Mouse (Mus musculus): ENCODE measurements around the gene Timp2.
"Not testable (repeated sequence)": the region's sequence is repeated elsewhere in the genome, so short reads cannot be mapped to it uniquely, and the experiment has no call there.

Gene Timp2

DNA sequence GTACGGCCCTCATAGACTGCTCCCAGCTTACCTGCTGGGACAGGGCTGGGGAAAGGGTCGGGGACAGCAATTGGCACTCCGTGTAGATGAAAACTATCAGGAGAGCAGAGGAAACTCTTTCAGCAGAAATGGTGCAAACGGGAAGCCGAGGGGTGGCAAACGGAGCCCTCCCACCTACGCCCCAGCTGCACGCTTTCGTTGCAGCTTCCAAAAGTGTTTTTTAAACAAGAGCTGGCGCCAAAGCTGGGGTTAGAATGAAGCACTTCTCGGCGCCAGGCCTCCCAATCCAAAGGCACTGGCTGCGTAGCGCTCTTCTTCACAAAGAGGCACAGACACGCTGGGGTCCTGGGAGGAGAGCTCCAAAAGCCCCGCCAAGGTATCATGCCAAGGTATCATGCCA is 24.8 kb downstream of the Timp2 start:
- no peak for DNase-seq

- DNase-seq: no peak
These were observed 25.2 kb downstream of the Timp2 start for GRCm38 (mm10) chr11:118330361-118330760.

DNA sequence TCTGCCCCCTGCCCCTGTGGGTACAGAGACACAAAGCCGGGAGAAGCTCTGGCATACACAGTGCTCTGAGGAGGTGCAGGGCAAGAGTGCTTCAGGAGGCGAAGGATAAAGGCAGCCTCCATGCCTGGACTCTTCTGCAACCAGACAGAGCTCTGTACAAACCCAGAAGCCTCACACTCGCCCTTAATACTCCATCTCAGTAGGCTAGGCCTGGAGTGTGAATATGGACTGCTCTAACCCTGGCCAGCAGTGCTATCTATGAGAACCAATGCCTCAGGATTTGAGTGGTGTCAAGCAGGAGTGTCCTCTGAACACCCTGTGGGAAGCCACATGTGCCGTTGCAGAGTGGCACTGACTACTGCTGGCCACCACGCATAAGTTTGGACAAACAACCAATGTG is 26.6 kb downstream of the Timp2 start:
- no peak for DNase-seq

DNA sequence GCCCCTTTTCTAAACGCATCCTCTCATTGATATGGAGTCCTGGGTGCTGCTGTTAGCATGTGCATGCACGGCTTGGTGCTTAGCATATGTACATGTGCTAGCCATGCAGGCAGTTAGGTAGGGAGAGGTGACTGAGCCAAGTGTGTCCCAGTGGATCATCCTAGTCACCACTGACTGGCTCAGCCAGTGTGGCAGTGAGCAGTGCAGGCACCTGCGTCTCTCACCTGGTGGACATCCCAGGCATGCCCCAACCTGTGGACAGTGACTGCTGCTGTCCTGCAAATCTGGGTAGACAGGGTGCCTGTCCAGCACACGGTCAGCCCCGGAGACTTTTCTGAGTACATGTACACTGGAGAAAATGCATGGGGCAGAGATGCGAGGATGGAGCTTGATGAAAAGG is 27.0 kb downstream of the Timp2 start:
- no peak for DNase-seq

GRCm38 (mm10) chr11:118326991-118327971 is 28.3 kb downstream of the Timp2 start:
- peak; percentile 53 to 59 for DNase-seq

DNA sequence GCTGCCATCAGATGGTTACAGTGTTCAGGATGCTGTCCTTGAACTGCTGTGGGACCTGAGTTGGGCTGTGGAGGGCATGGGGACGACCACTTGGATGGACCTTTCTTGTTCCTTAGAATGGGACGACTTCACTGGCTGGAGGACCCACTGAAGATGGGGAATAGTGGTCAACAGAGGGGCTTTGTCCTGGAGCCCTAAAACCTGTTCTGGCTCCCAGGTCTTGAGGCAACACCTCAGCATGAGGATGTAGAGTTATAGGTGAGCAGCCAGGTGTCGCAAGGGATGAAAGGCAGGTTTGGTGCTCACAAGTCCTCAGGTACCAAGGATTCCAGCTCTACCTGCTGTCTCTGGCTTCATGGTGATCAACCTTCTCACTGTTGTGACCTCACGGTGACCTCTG is 29.0 kb downstream of the Timp2 start:
- DNase-seq: no peak

DNA sequence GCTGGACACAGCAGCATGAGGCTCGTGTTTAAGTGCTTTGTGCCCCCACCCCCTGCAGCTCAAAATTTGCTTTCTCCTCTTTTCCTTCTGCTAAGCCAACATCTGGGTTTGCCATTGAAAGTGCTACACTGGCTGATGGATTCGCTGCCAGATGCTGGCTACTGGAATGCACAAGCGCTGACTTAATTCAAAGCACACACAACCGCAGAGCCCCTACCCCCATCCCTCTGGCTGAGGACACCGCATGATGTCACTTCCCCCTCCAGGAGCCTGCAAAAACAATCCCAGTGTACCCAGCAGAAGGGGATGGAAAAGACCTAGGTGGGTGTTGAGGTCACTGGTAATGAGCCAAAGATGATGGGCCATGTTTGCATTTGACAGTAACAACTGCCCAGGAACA is 31.0 kb downstream of the Timp2 start:
- DNase-seq: no peak

DNA sequence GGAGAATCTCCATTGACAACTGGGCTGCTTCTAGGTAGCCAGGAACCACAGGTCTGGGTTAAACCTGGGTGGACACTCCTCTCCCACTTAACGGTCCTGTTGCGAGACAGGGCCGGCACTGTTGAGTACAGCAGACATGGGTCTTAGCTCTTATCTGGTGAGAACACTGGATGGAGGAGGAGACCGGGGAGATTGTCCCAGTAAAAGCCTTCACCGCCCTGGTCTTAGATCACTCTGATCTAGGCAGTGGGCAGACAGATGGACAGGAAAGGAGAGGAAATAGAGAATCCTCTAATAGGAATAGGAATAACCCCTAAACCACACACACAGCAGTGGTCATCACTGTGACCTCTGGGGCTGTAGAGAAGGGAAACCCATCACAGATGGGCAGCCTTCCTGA is 31.6 kb downstream of the Timp2 start:
- no peak for DNase-seq

- no peak for DNase-seq
These were observed 32.9 kb downstream of the Timp2 start for GRCm38 (mm10) chr11:118322647-118323046.

- no peak for DNase-seq
These were observed 33.6 kb downstream of the Timp2 start for GRCm38 (mm10) chr11:118321971-118322370.

DNA sequence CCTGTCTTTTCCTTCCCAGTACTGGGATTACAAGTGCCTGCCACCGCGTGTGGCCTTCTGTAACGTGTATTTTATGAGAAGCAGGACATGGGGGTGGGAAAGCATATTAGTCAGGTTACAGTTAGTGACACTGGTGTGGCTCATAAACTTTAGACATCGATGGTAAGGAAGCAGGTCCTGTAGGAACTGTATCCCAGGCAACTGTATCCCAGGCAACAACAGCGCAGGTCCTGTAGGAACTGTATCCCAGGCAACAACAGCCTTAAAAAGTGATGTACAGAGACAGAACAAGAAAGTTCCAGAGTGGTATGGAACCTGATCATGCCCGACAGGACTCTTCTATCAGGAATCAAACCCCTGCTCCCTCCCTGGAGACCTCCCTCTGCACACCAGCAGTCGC is 34.0 kb downstream of the Timp2 start:
- DNase-seq: no peak

DNA sequence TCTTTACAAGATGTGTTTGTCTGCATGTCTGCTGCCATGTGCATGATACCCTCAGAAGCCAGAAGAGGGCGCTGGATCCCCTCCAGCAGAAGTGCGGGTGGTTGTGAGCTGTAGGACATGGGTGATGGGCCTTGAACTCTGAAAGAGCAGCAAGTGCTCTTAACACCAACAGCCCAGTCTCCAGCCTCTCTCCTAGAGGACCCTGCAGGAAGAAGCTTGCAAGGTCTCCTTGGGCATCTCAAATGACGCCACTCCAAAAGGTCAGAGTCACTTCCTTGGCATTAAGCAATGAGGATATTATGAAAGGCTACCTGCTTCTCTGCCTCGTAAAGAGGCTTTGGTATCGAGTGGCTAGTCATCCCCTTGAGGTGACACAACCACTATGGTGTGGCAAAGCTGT is 36.9 kb downstream of the Timp2 start:
- DNase-seq: peak in 1 of 2 experiments; percentile 19

- peak; percentile 62 to 70 for DNase-seq
These were observed 38.4 kb downstream of the Timp2 start for GRCm38 (mm10) chr11:118317129-118317528.

GRCm38 (mm10) chr11:118316231-118316806 is 39.2 kb downstream of the Timp2 start:
- DNase-seq: no peak

DNA sequence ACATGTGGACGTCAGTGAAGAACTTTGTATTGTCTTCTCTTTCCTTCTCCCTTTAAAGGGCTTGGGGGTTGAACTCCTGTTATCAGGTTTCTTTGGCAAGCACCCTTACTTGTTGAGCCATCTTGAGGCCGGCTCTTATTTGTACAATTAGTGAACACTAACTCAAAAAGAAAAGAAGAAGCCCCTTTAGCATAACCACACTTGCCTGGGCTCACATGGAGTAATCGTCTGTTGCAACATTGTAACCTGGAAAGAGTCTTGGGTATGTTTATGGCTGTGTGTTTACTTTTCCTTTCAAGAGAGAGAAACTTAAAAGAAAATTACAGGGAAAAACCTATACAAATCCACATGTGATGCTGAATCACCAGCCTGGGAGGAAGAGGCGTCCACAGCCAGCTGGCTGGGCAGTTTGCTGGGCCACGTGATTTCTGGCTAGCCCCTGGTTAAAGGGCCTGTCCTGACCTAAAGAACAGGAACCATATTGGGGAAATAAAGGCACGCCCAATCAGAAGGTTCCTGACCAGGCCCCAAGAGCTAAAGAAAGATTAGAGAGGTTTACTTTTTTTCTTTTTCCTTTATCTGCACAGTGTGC is 43.3 kb downstream of the Timp2 start:
- no peak for DNase-seq

- DNase-seq: not testable (repeated sequence)
These were observed 47.6 kb downstream of the Timp2 start for GRCm38 (mm10) chr11:118307962-118308361.

- DNase-seq: not testable (repeated sequence)
These were observed 51.6 kb downstream of the Timp2 start for GRCm38 (mm10) chr11:118303959-118304358.

DNA sequence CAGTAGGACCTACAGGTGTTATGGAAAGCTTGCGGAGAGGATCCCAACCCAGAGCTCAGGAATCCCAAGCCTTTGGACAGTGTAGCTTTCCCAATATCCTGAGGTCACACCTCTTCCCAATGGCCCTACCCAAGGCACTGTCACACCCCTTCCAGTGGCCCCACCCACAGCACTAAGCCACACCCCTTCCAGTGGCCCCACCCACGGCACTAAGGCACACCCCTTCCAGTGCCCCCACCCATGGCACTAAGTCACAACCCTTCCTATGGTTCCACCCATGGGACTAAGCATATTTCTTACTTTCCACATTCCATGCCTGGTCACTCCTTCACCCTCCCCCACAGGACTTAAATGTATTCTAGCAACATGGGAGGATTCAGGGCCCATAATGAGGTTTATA is 56.7 kb downstream of the Timp2 start:
- DNase-seq: no peak

DNA sequence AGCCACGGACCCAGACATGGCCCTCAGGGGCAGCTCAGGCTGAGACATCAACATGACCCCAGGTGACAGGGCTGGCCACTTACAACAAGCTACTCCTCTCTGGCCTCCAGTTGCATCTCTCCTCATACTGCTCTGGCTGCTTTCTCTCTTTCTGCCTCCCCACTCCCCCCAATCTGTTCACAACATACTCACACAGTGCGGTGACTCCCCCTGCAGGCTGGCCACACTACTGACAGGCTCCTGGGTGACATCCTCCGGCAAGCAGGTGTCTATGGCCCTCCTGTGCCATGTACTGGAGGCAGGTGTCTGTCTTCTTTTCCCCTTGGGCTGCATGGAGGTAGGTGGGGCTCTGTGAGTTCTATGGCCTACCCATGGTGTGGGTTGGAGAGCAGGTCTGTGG is 57.6 kb downstream of the Timp2 start:
- DNase-seq: no peak

DNA sequence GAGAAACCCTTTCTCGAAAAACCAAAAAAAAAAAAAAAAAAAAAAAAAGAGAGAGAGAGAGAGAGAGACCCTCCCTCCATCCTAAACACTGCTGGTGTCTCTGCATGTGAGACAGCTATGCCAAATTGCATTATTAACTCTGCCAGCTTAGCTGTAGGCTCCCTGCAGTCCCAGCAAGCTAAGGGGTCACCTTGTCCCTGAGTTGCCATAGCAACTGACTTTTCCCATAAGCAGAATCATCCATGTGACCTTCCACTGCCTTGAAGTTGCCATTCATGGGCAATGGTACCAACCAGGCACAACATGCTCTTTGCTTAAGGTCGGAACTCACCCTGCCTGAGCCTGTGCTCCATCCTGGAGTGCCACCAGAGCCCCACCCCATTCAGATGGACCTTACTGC is 60.5 kb downstream of the Timp2 start:
- no peak for DNase-seq

DNA sequence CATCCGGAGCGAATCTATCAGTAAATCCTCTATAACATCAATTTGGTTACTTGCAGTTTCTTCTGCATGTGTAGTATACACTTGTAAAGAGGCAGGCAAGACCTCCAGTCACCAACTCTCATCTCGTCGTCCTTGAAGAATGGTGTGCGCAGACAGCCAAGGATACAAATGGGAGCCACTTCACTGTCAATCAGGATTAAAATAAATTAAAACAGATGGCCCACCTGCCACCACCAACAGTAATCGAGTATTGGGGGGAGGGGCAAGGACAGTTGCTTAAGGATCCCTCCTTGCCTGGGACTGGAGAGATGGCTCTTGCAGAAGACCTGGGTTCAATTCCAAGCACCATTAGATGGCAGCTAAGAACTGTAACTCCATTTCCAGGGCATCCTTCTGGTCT is 62.9 kb downstream of the Timp2 start:
- no peak for DNase-seq

DNA sequence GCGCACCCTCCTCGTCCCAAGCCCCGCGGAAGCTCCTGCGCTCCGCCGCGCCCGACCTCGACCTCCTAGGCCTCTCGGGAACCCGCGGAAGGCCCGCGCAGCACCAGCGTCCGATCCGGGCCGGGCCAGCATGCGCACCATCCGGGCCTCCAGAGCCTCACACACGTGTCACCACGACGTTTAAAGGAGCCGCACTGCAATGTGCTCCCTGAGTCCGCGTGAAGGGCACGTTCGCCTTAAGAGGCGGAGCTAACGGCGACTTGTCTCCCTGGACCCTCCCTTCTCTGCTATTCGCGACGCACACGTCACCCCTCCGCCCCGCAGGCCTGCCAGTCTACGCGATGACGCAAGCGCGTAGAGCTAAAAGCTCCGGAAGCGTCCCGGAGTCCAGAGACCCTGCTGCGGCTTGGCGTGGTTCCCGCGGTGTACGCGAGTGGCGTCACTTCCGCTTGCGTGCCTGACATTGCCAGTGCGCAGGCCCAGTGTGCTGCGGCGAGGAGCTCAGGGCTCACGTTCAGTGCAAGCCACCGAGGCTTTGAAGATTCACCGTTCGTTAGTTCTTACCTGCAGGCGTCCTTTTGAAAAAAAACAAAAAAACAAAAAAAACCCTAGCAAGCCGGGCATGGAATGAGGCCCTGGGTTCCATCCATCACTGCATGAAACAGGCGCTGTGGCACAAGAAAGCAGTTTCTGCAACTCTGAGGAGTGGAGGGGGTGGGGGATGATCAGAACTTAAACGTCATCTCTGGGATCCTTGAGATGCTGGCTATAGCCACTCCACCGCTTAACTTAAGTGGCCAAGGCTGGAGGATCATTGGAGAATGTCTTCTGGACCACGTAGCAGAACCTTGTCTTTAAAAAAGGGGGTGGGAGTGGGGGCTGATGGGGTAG is 65.3 kb downstream of the Timp2 start, which contains the start of gene Usp36:
Gene Usp36 (minus strand): TSS at position 246 of the 891 bp plus-strand sequence.
- DNase-seq: peak; percentile 100

- DNase-seq: no peak
These were observed 66.0 kb downstream of the Timp2 start for GRCm38 (mm10) chr11:118289562-118289961.
